In genomic region chr7:109841031-109841430, GRCm38 (mm10) we compare ENCODE assay signal across 19 mouse cellular contexts. TPM values are rescaled to one million over a fixed set of nuclear protein-coding genes. Genes with fewer than 3 reads are reported as not detected.
A peak's percentile ranks its signal among the peaks of the same experiment; 100 is the strongest.
DNase-seq lines count a peak whose midpoint lies in the region; ATAC-seq lines count a peak whose summit lies in the region.
"Had no signal": no experiment of that assay in that cellular context is flagged by ENCODE, and none has a peak within 500 bp of the region (broad histone marks: within the 10 kb centered on the region; RNA-seq: fewer than 3 reads in every experiment).

No protein-coding gene starts in this region.

- peak; percentile 18 to 38 for DNase-seq in cerebellum, postnatal 10 days
- DNase-seq in cerebellum, postnatal 4 days (ENCODE audit: low spot score in 2 of 2) = no peak
- DNase-seq in hindbrain, embryonic 10.5 days (ENCODE audit: low spot score) = no peak
- DNase-seq in midbrain, embryonic 10.5 days (ENCODE audit: low spot score) = no peak
- DNase-seq: adrenal gland, adult 8-10 months; B cell, adult 2 months; cerebellum, adult 11 months; cerebellum, adult 8-10 months; gastrocnemius, postnatal 10 days; kidney, adult 2 months had no signal

- no peak overlapping the region for H3K9ac ChIP-seq in heart, embryonic 15.5 days
- no peak overlapping the region for H3K9ac ChIP-seq in heart, embryonic 12.5 days
- no peak overlapping the region for H3K9ac ChIP-seq in hindbrain, embryonic 15.5 days
- H3K9ac ChIP-seq in midbrain, embryonic 15.5 days = no peak overlapping the region
- H3K9ac ChIP-seq: embryonic facial prominence, embryonic 13.5 days had no signal

- H3K4me3 ChIP-seq in heart, embryonic 15.5 days = no peak overlapping the region
- no peak overlapping the region for H3K4me3 ChIP-seq in heart, embryonic 12.5 days
- no peak overlapping the region for H3K4me3 ChIP-seq in hindbrain, embryonic 15.5 days
- H3K4me3 ChIP-seq in hindbrain, embryonic 10.5 days = no peak overlapping the region
- no peak overlapping the region for H3K4me3 ChIP-seq in midbrain, embryonic 15.5 days
- H3K4me3 ChIP-seq in midbrain, embryonic 10.5 days = no peak overlapping the region
- H3K4me3 ChIP-seq: embryonic facial prominence, embryonic 13.5 days had no signal

- 69% methylated on average over 6 of the region's 6 CpGs for WGBS in heart, embryonic 15.5 days
- WGBS in heart, embryonic 12.5 days = 70% methylated on average over 6 of the region's 6 CpGs
- WGBS in hindbrain, embryonic 15.5 days = 46% methylated on average over 6 of the region's 6 CpGs
- WGBS in hindbrain, embryonic 10.5 days = 69% methylated on average over 6 of the region's 6 CpGs
- WGBS in midbrain, embryonic 15.5 days = 56% methylated on average over 6 of the region's 6 CpGs
- WGBS in midbrain, embryonic 10.5 days = 62% methylated on average over 6 of the region's 6 CpGs

- peak overlapping the region; percentile 37; the same call in 1 of the 2 replicates for H3K27ac ChIP-seq in heart, embryonic 15.5 days
- no peak overlapping the region for H3K27ac ChIP-seq in heart, embryonic 12.5 days (ENCODE audit: poor library complexity, severe bottlenecking)
- peak overlapping the region; percentile 54 for H3K27ac ChIP-seq in hindbrain, embryonic 15.5 days (replicated peaks)
- no peak overlapping the region for H3K27ac ChIP-seq in hindbrain, embryonic 10.5 days
- H3K27ac ChIP-seq in midbrain, embryonic 15.5 days = peak overlapping the region; percentile 30; the same call in 1 of the 2 replicates
- H3K27ac ChIP-seq in midbrain, embryonic 10.5 days (replicated peaks) = no peak overlapping the region
- H3K27ac ChIP-seq: embryonic facial prominence, embryonic 13.5 days had no signal

- no peak overlapping the region for H3K4me2 ChIP-seq in heart, embryonic 15.5 days
- no peak overlapping the region for H3K4me2 ChIP-seq in heart, embryonic 12.5 days
- no peak overlapping the region for H3K4me2 ChIP-seq in hindbrain, embryonic 15.5 days
- H3K4me2 ChIP-seq in midbrain, embryonic 15.5 days = no peak overlapping the region
- H3K4me2 ChIP-seq: embryonic facial prominence, embryonic 13.5 days; heart, embryonic 11.5 days had no signal

- peaks cover 46% of the 10 kb centered on the region for H3K4me1 ChIP-seq in heart, embryonic 15.5 days (replicated peaks)
- peaks cover 29% of the 10 kb centered on the region for H3K4me1 ChIP-seq in heart, embryonic 12.5 days (replicated peaks)
- peaks cover 8% of the 10 kb centered on the region; the same call in 1 of the 2 replicates for H3K4me1 ChIP-seq in hindbrain, embryonic 15.5 days (replicated peaks)
- H3K4me1 ChIP-seq in hindbrain, embryonic 10.5 days (replicated peaks) = no peaks in the 10 kb centered on the region
- no peaks in the 10 kb centered on the region for H3K4me1 ChIP-seq in midbrain, embryonic 15.5 days
- no peaks in the 10 kb centered on the region for H3K4me1 ChIP-seq in midbrain, embryonic 10.5 days

- ATAC-seq in heart, embryonic 15.5 days (replicated peaks; ENCODE audit: insufficient number of reproducible peaks, insufficient read depth, low FRiP score, low read depth) = no peak
- ATAC-seq in heart, embryonic 12.5 days (ENCODE audit: insufficient number of reproducible peaks, low FRiP score) = no peak
- ATAC-seq in hindbrain, embryonic 15.5 days (ENCODE audit: low FRiP score, low read depth) = no peak
- ATAC-seq in midbrain, embryonic 15.5 days (replicated peaks) = no peak
- ATAC-seq: CD4-positive, CD25-positive, alpha-beta regulatory T cell, adult 4 months; intestine, embryonic 16.5 days had no signal

- no peaks in the 10 kb centered on the region for H3K9me3 ChIP-seq in heart, embryonic 15.5 days (replicated peaks)
- H3K9me3 ChIP-seq in heart, embryonic 12.5 days (replicated peaks) = no peaks in the 10 kb centered on the region
- H3K9me3 ChIP-seq in hindbrain, embryonic 15.5 days = no peaks in the 10 kb centered on the region
- no peaks in the 10 kb centered on the region for H3K9me3 ChIP-seq in hindbrain, embryonic 10.5 days
- no peaks in the 10 kb centered on the region for H3K9me3 ChIP-seq in midbrain, embryonic 15.5 days
- H3K9me3 ChIP-seq in midbrain, embryonic 10.5 days (replicated peaks) = no peaks in the 10 kb centered on the region
- H3K9me3 ChIP-seq: embryonic facial prominence, embryonic 13.5 days; G1E had no signal

- H3K27me3 ChIP-seq in heart, embryonic 15.5 days = no peaks in the 10 kb centered on the region
- H3K27me3 ChIP-seq in heart, embryonic 12.5 days (replicated peaks) = no peaks in the 10 kb centered on the region
- H3K27me3 ChIP-seq in hindbrain, embryonic 15.5 days = no peaks in the 10 kb centered on the region
- no peaks in the 10 kb centered on the region for H3K27me3 ChIP-seq in hindbrain, embryonic 10.5 days (ENCODE audit: insufficient read depth, poor library complexity, severe bottlenecking)
- H3K27me3 ChIP-seq in midbrain, embryonic 15.5 days (replicated peaks) = no peaks in the 10 kb centered on the region
- H3K27me3 ChIP-seq in midbrain, embryonic 10.5 days (ENCODE audit: low read depth, poor library complexity, severe bottlenecking) = peaks cover 30% of the 10 kb centered on the region; the same call in 1 of the 2 replicates
- H3K27me3 ChIP-seq: embryonic facial prominence, embryonic 13.5 days had no signal

- no peaks in the 10 kb centered on the region for H3K36me3 ChIP-seq in heart, embryonic 15.5 days
- H3K36me3 ChIP-seq in heart, embryonic 12.5 days = no peaks in the 10 kb centered on the region
- no peaks in the 10 kb centered on the region for H3K36me3 ChIP-seq in hindbrain, embryonic 15.5 days
- no peaks in the 10 kb centered on the region for H3K36me3 ChIP-seq in hindbrain, embryonic 10.5 days
- H3K36me3 ChIP-seq in midbrain, embryonic 15.5 days (replicated peaks) = no peaks in the 10 kb centered on the region
- H3K36me3 ChIP-seq in midbrain, embryonic 10.5 days = no peaks in the 10 kb centered on the region
- H3K36me3 ChIP-seq: embryonic facial prominence, embryonic 13.5 days had no signal

RNA-seq across cellular contexts. Expression of gene Scube2, which starts 24.4 kb away (rescaled TPM):
- 8.5 and 9.8 TPM in 2 replicates for polyA plus RNA-seq in heart, embryonic 15.5 days (2015; fragmentation: Nextera tagmentation; extraction: Ambion mirVana)
- 9.3 and 10.1 TPM in 2 replicates for polyA plus RNA-seq in heart, embryonic 12.5 days (2016; fragmentation: Nextera tagmentation; extraction: Ambion mirVana)
- 2.1 and 3.3 TPM in 2 replicates for polyA plus RNA-seq in hindbrain, embryonic 15.5 days (2015; fragmentation: Nextera tagmentation; extraction: Ambion mirVana)
- 4.7 and 5.8 TPM in 2 replicates for polyA plus RNA-seq in hindbrain, embryonic 10.5 days (2016; fragmentation: Nextera tagmentation; extraction: Ambion mirVana)
- polyA plus RNA-seq in midbrain, embryonic 15.5 days (2015; fragmentation: Nextera tagmentation; extraction: Ambion mirVana) = 1.7 and 2.2 TPM in 2 replicates
- 3.8 and 6.7 TPM in 2 replicates for polyA plus RNA-seq in midbrain, embryonic 10.5 days (2016; fragmentation: Nextera tagmentation; extraction: Ambion mirVana)
- polyA plus RNA-seq: CD4-positive, CD25-positive, alpha-beta regulatory T cell, adult 4 months had no signal

RNA-seq across cellular contexts. Expression of gene Nrip3, which starts 59.2 kb away (rescaled TPM):
- polyA plus RNA-seq in heart, embryonic 15.5 days (2015; fragmentation: Nextera tagmentation; extraction: Ambion mirVana) = 0.26 and 0.82 TPM in 2 replicates
- 0.71 and 1.0 TPM in 2 replicates for polyA plus RNA-seq in heart, embryonic 12.5 days (2016; fragmentation: Nextera tagmentation; extraction: Ambion mirVana)
- polyA plus RNA-seq in hindbrain, embryonic 15.5 days (2015; fragmentation: Nextera tagmentation; extraction: Ambion mirVana) = 11.9 and 13.4 TPM in 2 replicates
- polyA plus RNA-seq in hindbrain, embryonic 10.5 days (2016; fragmentation: Nextera tagmentation; extraction: Ambion mirVana) = 0.68 and 0.86 TPM in 2 replicates
- polyA plus RNA-seq in midbrain, embryonic 15.5 days (2015; fragmentation: Nextera tagmentation; extraction: Ambion mirVana) = 7.2 and 8.4 TPM in 2 replicates
- polyA plus RNA-seq in midbrain, embryonic 10.5 days (2016; fragmentation: Nextera tagmentation; extraction: Ambion mirVana) = 1.5 and 2.0 TPM in 2 replicates
- polyA plus RNA-seq: G1E had no signal

Comparison
In these comparisons a context has a peak if more than half of its experiments do, and no peak if none do; other contexts are left out.
1. DNase-seq: peak in cerebellum, postnatal 10 days (2 of 2); none in cerebellum, postnatal 4 days (0 of 2), hindbrain, embryonic 10.5 days (single experiment) and midbrain, embryonic 10.5 days (single experiment).
2. H3K27ac ChIP-seq: peak in heart, embryonic 15.5 days (single experiment), hindbrain, embryonic 15.5 days (single experiment) and midbrain, embryonic 15.5 days (single experiment); none in heart, embryonic 12.5 days (single experiment), hindbrain, embryonic 10.5 days (single experiment) and midbrain, embryonic 10.5 days (single experiment).